Mouse (Mus musculus): Measurements from ENCODE around the gene Gm20683.
"Not testable (repeated sequence)": the region's sequence is repeated elsewhere in the genome, so short reads cannot be mapped to it uniquely, and the experiment has no call there.

Gene Gm20683

GRCm38 (mm10) chr17:25825984-25826570 lies 15.5 kb downstream of the Gm20683 start:
- no peak for DNase-seq

GRCm38 (mm10) chr17:25825311-25825710 lies 16.3 kb downstream of the Gm20683 start:
- no peak for DNase-seq

DNA sequence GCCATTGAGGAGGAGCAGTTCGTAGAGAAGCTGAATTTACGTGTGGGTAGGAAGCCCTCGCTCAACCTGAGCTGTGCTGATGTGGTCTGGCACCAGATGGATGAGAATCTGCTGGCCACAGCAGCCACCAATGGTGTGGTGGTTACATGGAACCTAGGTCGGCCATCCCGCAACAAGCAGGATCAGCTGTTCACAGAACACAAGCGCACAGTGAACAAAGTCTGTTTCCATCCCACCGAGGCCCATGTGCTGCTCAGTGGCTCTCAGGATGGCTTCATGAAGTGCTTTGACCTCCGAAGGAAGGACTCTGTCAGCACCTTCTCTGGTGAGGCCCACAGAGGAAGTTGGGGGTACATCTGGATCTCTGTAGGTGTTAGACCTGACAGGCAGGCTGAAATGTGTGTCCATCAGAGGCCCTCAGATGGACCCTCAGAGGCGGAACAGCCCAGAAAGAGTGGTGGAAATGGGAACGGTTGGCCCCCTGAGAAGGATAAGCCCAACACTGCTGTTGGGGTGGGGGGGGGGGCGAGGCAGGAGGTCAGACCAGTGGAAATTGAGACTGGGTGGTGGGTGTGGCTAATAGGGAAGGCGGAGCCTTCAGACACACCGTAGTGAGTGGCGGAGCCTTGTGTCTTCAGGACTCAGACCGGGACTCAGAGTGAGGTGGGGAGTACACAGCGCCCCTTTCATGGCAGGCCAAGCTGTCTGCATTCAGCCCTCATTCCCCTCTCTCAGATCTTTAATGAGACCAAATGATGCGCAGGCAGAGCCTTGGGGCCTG lies 17.0 kb downstream of the Gm20683 start:
- no peak for DNase-seq

GRCm38 (mm10) chr17:25823452-25823851 lies 18.1 kb downstream of the Gm20683 start, which contains the start of gene Wdr24:
Wdr24 (plus strand) TSS chr17:25823627.
- DNase-seq = peak; percentile 77

GRCm38 (mm10) chr17:25818851-25819780 lies 22.4 kb downstream of the Gm20683 start:
- DNase-seq = no peak

- DNase-seq = no peak
These were observed 23.9 kb downstream of the Gm20683 start for GRCm38 (mm10) chr17:25817662-25818061.

- peak; percentile 90 for DNase-seq
These were observed 28.1 kb downstream of the Gm20683 start for GRCm38 (mm10) chr17:25813471-25813870.

DNA sequence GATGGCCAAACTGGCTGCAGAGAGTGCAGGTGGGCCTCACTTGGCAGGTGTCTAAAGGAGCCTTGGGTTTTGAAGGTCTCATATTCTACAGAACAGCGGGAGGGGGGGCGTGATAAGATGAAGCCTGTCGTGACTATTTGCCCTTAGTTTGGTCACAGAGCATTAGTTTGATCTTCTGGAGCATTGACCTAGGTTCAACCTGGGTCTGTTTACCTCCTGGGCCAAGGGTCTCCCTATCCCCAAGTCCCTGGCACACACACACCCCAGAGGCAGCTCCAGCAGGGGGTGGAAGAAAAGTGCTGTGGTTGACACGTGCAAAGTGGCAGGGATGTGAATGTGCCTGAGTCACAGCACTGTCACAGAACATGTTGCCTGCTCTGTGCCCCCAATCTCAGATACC lies 30.7 kb downstream of the Gm20683 start:
- DNase-seq = no peak

DNA sequence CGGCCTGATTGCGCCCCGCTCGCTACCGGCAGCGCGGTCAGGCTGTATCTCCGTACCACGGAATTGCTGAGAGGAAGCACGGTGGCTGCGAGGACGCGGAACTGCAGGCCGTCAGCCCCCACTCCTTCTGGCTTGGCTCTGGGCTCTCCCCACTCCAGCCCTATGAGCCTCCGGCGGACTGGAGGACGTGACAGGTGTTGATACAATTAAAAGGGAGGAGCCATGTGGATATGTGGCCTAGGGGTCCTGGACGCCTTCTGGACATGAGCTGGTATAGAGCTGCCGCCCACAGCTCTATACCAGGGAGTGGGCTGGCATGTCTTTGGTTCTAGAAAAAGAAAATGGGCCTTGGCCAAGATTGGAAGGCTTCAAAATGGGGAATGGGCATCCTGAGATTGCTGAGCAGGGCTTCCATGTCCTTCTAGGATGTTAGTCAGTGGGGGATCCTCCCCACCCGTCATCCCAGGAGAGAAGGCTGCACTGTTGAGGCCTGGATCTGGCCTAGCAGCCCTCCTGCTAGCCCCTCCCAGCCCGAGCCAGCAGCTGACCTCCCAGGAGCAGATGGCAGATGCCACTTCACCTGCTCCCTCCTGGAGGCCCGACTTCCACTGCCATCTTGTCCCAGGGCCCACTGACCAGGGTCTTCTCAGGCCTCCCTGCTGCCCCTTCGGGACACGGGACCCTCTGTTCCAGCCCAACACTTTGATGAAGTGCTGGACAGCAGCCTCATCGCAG lies 31.8 kb downstream of the Gm20683 start:
- DNase-seq = no peak

DNA sequence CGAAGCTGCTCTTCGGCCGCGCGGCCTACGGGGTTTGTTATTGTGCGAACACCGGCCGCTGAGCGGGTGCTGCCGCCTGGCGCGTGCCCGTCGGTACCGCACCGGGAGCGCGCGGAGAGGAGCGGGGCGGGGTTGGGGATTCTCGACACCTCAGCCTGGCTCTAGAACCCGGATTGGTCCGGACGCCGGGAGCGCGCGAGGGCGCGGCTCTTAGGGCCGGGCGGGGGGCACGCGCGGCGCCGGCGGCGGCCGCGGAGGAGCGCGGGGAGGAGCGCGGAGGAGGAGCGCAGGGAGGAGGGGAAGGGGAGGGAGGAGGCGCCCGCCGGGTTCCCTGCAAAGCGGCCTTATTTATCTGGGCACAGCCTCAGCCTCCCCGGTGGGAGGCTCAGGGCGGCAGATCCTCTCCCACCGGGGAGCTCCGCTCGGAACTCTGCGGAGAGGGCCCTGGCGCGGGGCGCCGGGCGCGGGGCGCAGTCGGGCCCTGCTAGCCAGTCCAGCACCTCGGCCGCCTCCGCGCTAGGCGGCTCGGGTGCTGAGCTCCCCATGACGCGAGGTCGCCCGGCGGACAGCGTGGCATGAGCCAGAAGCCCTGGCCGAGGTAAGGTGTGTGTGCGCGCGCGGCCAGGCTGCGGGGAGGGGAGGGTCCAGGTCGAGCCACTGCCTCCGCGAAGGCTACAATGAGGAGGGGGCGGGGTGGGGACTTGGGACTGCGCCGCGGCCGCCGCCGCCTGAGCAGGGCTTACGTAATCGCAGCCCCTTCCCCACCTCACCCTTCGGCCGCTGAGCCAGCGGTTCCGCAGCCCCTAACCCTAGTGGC lies 32.6 kb downstream of the Gm20683 start, which contains the start of gene Fbxl16:
TSS of gene Fbxl16 (plus strand) at position 297 of the 817 bp plus-strand sequence.
- DNase-seq = peak; percentile 66

- no peak for DNase-seq
These were observed 33.5 kb downstream of the Gm20683 start for GRCm38 (mm10) chr17:25808028-25808427.

DNA sequence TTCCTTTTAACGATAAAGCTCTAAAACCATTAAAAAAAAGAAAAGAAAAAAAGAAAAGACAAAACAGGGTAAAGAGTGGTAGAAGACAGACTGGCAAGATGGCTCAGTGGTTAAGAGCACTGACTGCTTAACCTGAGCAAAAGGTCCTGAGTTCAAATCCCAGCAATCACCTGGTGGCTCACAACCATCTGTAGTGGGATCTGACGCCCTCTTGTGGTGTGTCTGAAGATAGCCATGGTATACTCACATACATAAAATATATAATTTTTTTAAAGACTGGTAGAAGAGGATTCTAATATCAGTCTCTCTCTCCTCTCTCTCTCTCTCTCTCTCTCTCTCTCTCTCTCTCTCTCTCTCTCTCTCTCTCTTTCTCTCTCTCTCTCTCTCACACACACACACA lies 34.1 kb downstream of the Gm20683 start:
- not testable (repeated sequence) for DNase-seq

GRCm38 (mm10) chr17:25806507-25806906 lies 35.1 kb downstream of the Gm20683 start:
- no peak for DNase-seq

DNA sequence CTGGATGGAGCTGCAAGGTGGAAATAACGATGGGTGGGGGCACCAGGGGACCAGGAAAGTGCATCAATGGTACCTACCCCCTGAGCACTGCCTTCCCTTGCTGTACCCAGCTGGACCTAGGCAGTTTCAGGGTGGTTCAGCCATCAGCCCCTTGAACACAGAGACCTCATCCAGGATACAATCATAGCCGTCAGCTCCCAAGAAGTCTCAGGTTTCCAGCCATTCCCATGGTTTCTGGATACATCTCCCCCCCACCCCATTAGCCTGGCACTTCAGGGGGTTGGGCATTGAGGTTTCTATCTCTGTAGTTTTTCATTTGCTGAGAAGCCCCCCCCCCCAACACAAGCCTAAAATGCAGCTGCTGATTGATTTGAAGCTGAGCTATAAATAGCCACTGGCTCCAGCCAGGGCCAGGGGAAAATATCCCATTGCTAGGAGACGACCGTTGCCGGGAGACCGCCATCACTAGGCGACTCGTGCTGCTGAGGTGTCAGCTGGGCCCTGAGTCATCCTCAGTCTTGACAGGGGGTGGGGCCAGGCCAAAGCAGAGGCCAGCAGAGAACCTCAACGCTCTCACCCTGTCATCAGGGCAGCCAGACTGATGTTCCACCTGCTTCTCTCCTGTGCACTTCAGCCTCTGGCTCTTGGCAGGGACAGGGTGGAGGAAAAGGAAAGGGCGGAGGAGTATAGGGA lies 38.6 kb downstream of the Gm20683 start:
- no peak for DNase-seq

DNA sequence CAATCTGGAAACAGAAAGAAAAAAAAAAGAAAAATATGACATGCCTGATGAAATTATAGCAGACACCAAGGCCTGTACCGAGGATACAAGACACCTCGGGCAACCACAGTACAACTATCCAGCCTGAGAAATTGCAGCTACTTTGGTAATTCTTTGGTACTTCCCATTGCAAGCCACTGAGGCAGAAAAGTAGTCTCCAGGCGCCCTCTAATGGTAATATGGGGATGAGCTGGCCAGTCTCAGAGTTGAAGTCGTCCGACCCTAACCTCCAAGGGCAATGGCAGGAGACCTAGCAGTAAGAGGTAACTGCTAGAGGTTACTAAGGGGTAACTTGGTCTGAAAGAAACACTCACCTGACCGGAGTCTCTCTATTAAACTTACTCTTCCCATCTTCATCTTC lies 40.5 kb downstream of the Gm20683 start:
- DNase-seq = peak; percentile 78

DNA sequence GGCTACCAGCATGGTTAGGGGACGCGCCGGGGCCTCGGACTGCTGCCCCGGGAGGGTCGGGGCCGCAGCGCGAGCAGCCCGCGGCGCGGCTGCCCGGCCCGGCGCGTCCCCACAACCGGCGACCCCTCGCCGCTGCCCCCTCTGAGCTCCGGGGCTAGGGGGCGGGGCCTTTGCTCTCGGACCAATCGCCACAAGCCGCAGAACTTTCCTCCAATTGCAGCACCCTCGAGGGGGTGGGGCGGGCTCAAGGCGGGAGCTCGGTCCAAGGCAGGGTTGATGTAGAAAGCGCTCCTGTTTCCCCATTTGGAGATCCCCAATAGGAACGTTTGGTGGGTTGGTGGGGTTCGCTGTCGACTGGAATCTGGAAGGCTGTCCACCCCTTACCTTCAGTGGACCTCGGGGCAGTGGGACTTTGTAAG lies 44.6 kb downstream of the Gm20683 start, which contains the start of gene Metrn:
TSS of gene Metrn (minus strand) at position 186 of the 419 bp plus-strand sequence.
- DNase-seq = peak; percentile 86

DNA sequence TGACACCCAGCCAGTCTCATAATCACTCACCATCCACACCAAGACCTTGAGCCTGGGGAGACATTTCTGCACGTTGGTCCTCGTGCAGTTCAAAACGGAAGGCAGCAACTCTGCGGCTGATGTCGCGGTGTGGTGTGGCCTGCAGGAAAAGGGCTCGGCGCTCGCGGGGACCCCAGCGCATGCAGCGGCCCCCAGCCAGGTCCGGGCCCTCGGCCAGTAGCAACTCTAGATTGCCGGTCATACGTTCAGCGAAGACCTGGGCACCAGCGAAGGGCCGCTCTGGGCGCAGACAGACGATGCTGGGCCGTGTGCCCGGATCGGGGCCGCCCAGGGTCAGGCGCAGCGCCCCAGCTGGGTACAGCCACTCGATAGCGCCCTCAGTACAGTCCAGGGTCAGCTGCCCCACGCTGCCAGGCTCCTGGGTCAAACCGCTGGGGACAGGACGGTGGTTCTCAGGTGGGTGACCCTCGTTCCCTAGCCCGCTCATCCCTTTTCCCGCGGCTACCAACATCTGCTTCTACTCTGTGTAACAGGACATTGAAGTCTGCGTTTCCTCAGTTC lies 45.3 kb downstream of the Gm20683 start:
- no peak for DNase-seq

DNA sequence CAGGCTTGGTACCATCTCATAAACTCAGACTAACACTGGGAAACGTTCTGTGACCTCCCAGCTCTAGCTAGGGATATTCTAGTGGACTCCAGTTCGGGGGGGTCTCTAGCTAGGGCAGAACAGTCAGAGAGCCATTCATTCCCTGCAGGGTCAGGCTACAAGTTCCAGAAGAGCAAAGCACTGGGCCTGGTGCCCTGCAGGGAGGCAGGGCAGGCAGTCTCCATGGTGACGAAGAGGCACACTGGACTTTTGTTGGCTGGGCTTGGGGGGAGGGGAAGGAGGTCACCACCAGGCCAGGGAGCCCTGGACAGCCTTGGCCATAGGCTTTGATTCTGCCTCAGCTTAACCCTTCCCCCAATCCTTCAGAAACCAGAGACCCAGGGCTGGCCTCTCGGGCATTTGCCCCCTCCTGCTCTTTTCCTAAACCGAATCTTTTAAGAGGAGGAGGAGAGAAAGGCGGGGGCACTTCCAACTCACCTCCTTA lies 45.9 kb downstream of the Gm20683 start, which contains the start of gene AC134908.4:
TSS of gene AC134908.4 (minus strand) at position 51 of the 484 bp plus-strand sequence.
- DNase-seq = no peak

GRCm38 (mm10) chr17:25794998-25795397 lies 46.6 kb downstream of the Gm20683 start:
- no peak for DNase-seq

GRCm38 (mm10) chr17:25794197-25794596 lies 47.4 kb downstream of the Gm20683 start:
- DNase-seq = no peak

All from lung, postnatal 14 days (tissue).